Mouse (Mus musculus) ES-CJ7 (cell line): ENCODE data around the gene Try5.
A peak's percentile ranks its signal among the peaks of the same experiment; 100 is the strongest.
"Not testable (repeated sequence)": the region's sequence is repeated elsewhere in the genome, so short reads cannot be mapped to it uniquely, and the experiment has no call there.

Experiments used
- DNase-seq: peaks from one replicate; pipeline ENCODE4 v3.0.0; 2011; ENCODE audit warnings: low read depth, low spot score

Gene Try5

DNA sequence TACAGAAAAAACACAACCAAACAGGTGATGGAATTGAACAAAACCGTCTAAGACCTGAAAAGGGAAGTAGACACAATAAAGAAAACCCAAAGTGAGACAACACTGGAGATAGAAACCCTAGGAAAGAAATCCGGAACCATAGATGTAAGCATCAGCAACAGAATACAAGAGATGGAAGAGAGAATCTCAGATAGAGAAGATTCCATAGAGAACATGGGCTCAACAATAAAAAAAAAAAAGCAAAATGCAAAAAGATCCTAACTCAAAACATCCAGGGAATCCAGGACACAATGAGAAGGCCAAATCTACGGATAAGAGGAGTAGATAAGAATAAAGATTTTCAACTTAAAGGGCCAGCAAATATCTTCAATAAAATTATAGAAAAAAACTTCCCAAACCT lies at the start of gene Try5:
Gene Try5 (minus strand): TSS at position 101 of the 400 bp plus-strand sequence.
- not testable (repeated sequence) for DNase-seq

DNA sequence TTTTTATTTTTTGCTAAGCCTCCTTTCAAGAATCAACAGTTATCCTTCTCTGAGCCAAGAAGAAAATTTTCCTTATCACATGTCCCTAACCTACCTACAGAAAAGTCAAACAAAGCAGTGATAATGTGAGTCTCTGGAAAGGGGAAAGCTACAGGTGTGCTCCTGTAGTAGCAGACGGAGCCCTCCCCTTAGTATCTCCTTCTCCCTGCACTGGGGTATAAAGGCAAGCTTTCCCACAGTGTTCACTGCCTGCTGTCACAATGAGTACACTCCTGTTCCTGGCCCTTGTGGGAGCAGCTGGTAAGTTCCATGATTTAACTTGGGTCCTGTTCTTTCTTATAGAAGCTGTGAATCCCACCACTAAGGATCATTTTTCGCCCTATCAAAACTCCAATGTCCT lies 37.3 kb upstream of the Try5 start, which contains the start of gene Try10:
Gene Try10 (plus strand): TSS at position 174 of the 400 bp plus-strand sequence.
- DNase-seq: no peak

DNA sequence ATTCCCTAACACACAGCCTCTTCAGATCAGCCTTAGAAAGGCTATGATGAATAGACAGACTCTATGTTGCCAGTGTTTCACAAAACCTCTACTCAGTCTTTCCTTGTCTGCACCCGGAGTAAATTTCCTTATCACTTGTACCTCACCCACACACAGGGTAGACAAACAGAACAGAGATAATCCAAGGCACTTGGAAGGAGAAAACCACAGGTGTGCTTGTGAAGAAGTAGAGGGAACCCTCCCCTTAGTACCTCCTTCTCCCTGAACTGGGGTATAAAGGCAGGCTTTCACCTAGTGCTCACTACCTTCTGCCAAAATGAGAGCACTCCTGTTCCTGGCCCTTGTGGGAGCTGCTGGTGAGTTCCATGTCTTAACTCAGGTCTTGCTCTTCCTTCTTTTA lies 14.7 kb downstream of the Try5 start, which contains the start of gene Try4:
Gene Try4 (plus strand): TSS at position 301 of the 400 bp plus-strand sequence.
- DNase-seq: no peak

DNA sequence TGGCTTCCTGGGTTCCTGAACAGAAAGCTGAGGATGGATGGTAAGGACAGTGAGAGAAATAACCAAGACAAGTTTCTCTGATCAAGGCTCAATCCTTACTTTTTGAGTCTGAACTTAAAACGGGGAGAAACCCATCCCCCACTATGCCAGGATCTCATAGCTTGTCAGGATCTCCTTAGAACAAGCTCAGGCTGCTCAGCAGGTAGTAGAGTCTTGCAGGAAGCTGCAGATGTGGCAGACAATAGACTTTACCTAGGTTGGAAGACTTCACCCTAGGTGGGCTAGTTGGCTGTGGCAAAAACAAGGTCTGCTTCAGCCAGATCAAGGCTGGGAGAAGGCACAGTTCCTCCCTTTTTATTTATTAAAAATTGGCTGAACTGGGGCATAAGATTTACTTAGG lies 18.4 kb downstream of the Try5 start:
- DNase-seq: peak; percentile 68

DNA sequence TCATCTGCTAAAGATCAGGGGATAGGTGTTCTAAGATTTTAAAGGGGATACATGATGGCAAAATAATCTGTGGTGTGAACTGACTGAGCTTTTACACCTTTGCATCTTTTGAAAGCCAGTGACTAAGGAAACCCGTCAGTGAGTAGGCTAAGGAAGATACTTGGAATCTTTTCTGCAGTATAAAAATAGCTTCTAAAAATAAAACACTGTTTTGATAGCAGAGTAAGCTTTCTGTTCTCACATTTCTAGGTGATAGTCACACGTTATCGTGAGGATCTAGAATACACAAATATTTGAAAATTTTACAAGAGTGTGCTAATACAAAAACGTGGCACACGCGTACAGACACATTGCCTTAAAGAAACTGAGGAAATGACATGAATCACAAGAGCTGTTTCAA lies 50.5 kb downstream of the Try5 start:
- no peak for DNase-seq

DNA sequence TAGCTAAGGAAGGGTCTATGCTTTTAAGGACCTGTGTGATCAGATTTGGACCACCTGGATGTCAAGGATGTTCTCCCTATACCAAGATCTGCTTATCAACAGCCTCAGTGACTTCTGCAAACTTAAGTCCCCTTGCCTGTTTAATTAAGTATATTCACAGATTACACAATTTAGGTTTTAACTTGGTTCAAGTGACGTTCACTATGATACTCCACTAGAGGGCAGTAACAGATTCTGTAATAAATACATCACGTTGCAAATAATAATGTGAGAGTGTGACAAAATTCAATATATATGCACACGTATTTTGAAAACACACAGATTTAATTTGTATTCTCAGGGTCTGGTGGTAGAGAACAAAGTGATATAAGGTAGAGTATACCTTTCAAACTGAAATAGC lies 53.8 kb downstream of the Try5 start:
- peak; percentile 6 for DNase-seq
